Mouse (Mus musculus) embryonic facial prominence, embryonic 14.5 days (tissue): ENCODE results near the gene Cxcl5. TPM values are rescaled to one million over a fixed set of nuclear protein-coding genes. Genes with fewer than 3 reads are reported as not detected.
"Not testable (repeated sequence)": the region's sequence is repeated elsewhere in the genome, so short reads cannot be mapped to it uniquely, and the experiment has no call there.

Experiments used
- ATAC-seq: fragments of 200-750 bp; cut with Nextera tagmentation; 2 replicates; pipeline ENCODE4 v1.8.0; 2017; ENCODE audit warnings: low read depth, moderate number of reproducible peaks, moderate TSS enrichment
- DNase-seq: peaks from one replicate; pipeline ENCODE4 v3.0.0-alpha.2; 2015; ENCODE audit warnings: low spot score
- H3K27ac ChIP-seq: fragments of 300-500 bp; sonication (generic); replicated peaks from 2 replicates; pipeline ENCODE4 v1.5.1; 2014; ENCODE audit warnings: low read depth, mild to moderate bottlenecking, low read length, moderate library complexity
- H3K27me3 ChIP-seq: fragments of 300-500 bp; sonication (generic); replicated peaks from 2 replicates; pipeline ENCODE4 v1.6.1; 2014; ENCODE audit warnings: low read length; ENCODE audit not compliant: control insufficient read depth, insufficient read depth
- H3K36me3 ChIP-seq: fragments of 300-500 bp; sonication (generic); 2 replicates; pipeline ENCODE4 v1.6.1; 2014; ENCODE audit warnings: low read length, mixed read lengths; ENCODE audit not compliant: control insufficient read depth, insufficient read depth
- H3K4me1 ChIP-seq: fragments of 300-500 bp; sonication (generic); 2 replicates; pipeline ENCODE4 v1.6.1; 2014; ENCODE audit warnings: antibody characterized with exemption, low read length; ENCODE audit not compliant: control insufficient read depth, insufficient read depth
- H3K4me2 ChIP-seq: fragments of 300-500 bp; sonication (generic); 2 replicates; pipeline ENCODE4 v1.6.1; 2014; ENCODE audit warnings: low read depth, mild to moderate bottlenecking, low read length, moderate library complexity, mixed read lengths
- H3K4me3 ChIP-seq: fragments of 300-500 bp; sonication (generic); 2 replicates; pipeline ENCODE4 v1.5.1; 2014; ENCODE audit warnings: low read depth, mild to moderate bottlenecking, low read length
- H3K9ac ChIP-seq: fragments of 300-500 bp; sonication (generic); 2 replicates; pipeline ENCODE4 v1.6.1; 2014; ENCODE audit warnings: low read depth, mild to moderate bottlenecking, low read length, moderate library complexity, mixed read lengths
- H3K9me3 ChIP-seq: fragments of 300-500 bp; sonication (generic); 2 replicates; pipeline ENCODE4 v1.6.1; 2016; ENCODE audit warnings: low read length; ENCODE audit not compliant: control insufficient read depth
- WGBS: fragments of 180-500 bp; shearing (Covaris S2); extraction: QIAGEN DNeasy Blood & Tissue Kit; methylation state at CpG from one replicate; pipeline ENCODE4 v1.1.7; 2014; 5-methylcytosine and 5-hydroxymethylcytosine counted together
- microRNA-seq: library from miRNA; unstranded; fragments of <30 nt; microRNA quantifications from one replicate; pipeline ENCODE4, GENCODE M21; 2016; ENCODE audit warnings: borderline number of aligned reads
- polyA plus RNA-seq: library from polyadenylated mRNA; unstranded; fragments of >200 nt; fragmentation: Nextera tagmentation; extraction: Ambion mirVana; gene quantifications from 2 replicates; pipeline ENCODE4 v1.2.1, GENCODE M21; 2014

The Cxcl5 gene
- polyA plus RNA-seq, 1 experiment from 2014 or later, result 2.0 TPM

- no peak for DNase-seq
- 48% methylated on average over 8 of the region's 8 CpGs for WGBS
- no peaks in the 10 kb centered on the region for H3K9me3 ChIP-seq
- no peak overlapping the region for H3K4me2 ChIP-seq
- H3K36me3 ChIP-seq, result no peaks in the 10 kb centered on the region
- H3K27me3 ChIP-seq, result no peaks in the 10 kb centered on the region
- no peaks in the 10 kb centered on the region; the same call in 1 of the 2 replicates for H3K4me1 ChIP-seq
- H3K9ac ChIP-seq, result no peak overlapping the region
- ATAC-seq, result no peak
- no peak overlapping the region for H3K4me3 ChIP-seq
- no peak overlapping the region for H3K27ac ChIP-seq
These were observed 30.9 kb downstream of the Cxcl5 start for GRCm38 (mm10) chr5:90790074-90790502.

GRCm38 (mm10) chr5:90794195-90794625 lies 35.0 kb downstream of the Cxcl5 start, which contains the start of gene Cxcl15:
Gene Cxcl15, plus strand, starts transcription at chr5:90794534.
- no peak for DNase-seq
- WGBS, result 61% methylated on average over 5 of the region's 5 CpGs
- Histone ChIP-seq H3K9ac (no peak within 1 kb of the TSS), H3K4me1 (no peaks in the 10 kb centered on the region; the same call in 1 of the 2 replicates), H3K9me3 (no peaks in the 10 kb centered on the region), H3K4me3 (no peak within 1 kb of the TSS), H3K27ac (no peak within 1 kb of the TSS), H3K27me3 (no peaks in the 10 kb centered on the region), H3K36me3 (no peaks in the 10 kb centered on the region), H3K4me2 (no peak within 1 kb of the TSS)
- no peak for ATAC-seq

GRCm38 (mm10) chr5:90795392-90795791 lies 36.2 kb downstream of the Cxcl5 start:
- H3K4me1 ChIP-seq, H3K9ac ChIP-seq, H3K27me3 ChIP-seq, ATAC-seq, H3K4me3 ChIP-seq, H3K27ac ChIP-seq, DNase-seq, H3K4me2 ChIP-seq, H3K9me3 ChIP-seq, H3K36me3 ChIP-seq: not testable (repeated sequence)
- 83% methylated on average over 2 of the region's 2 CpGs for WGBS

DNA sequence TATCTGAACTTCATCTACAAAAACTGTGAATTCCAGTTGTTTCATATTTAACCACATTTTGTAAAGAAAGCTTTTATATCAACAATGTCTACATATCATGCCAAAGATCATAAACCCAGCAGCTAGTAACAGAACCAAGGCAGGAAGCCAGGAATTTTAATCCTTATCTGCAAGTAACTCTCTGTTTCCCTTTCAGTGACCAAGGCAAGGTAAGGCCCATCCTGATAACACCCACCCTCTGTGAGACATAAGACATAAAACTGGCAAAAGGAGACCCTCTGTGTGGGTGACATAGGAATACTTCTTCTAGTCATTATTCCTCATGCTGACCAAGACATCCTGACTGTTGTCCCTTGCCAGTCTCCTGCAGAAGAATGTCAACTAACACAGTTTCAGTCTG lies 45.4 kb downstream of the Cxcl5 start:
- H3K36me3 ChIP-seq, result no peaks in the 10 kb centered on the region
- H3K4me1 ChIP-seq, result no peaks in the 10 kb centered on the region
- ATAC-seq, result no peak
- no peak overlapping the region for H3K4me2 ChIP-seq
- peak; percentile 26 for DNase-seq
- no peaks in the 10 kb centered on the region for H3K27me3 ChIP-seq
- no peak overlapping the region for H3K4me3 ChIP-seq
- no peaks in the 10 kb centered on the region for H3K9me3 ChIP-seq
- no peak overlapping the region for H3K27ac ChIP-seq
- H3K9ac ChIP-seq, result no peak overlapping the region

GRCm38 (mm10) chr5:90806050-90806449 lies 46.9 kb downstream of the Cxcl5 start:
- ATAC-seq, result no peak
- Histone ChIP-seq H3K9ac (no peak overlapping the region), H3K27ac (no peak overlapping the region), H3K4me2 (no peak overlapping the region), H3K27me3 (no peaks in the 10 kb centered on the region), H3K36me3 (no peaks in the 10 kb centered on the region), H3K4me1 (no peaks in the 10 kb centered on the region), H3K9me3 (no peaks in the 10 kb centered on the region), H3K4me3 (no peak overlapping the region)
- DNase-seq, result peak; percentile 64

GRCm38 (mm10) chr5:90807176-90807950 lies 48.2 kb downstream of the Cxcl5 start:
- H3K9ac ChIP-seq, result no peak overlapping the region
- no peaks in the 10 kb centered on the region for H3K9me3 ChIP-seq
- no peak overlapping the region for H3K4me2 ChIP-seq
- ATAC-seq (no peak), DNase-seq (peak; percentile 73)
- H3K36me3 ChIP-seq, result no peaks in the 10 kb centered on the region
- H3K4me3 ChIP-seq, result no peak overlapping the region
- 58% methylated on average over 3 of the region's 3 CpGs for WGBS
- H3K27ac ChIP-seq, result no peak overlapping the region; the same call in 1 of the 2 replicates
- H3K4me1 ChIP-seq, result no peaks in the 10 kb centered on the region
- no peaks in the 10 kb centered on the region for H3K27me3 ChIP-seq

Small RNA genes lying within 50 kb of the gene (microRNA-seq; reads per million reads assigned to microRNA genes)
- gene Gm24322, result not detected

Other genes starting within 250 kb of the Cxcl5 start
- gene Afm, start 240.4 kb upstream of the Cxcl5 start, polyA plus RNA-seq, result not detected in 2 replicates
- gene 5830473C10Rik, start 198.3 kb upstream of the Cxcl5 start, polyA plus RNA-seq, result 0.10 TPM in 1 of 2 replicates, not detected in the other
- 2.0 and 2.1 TPM in 2 replicates for gene Rassf6, start 118.7 kb upstream of the Cxcl5 start, polyA plus RNA-seq
- gene Ppbp, start 9.2 kb downstream of the Cxcl5 start, polyA plus RNA-seq, result 1.8 and 3.6 TPM in 2 replicates
- 94.9 and 125 TPM in 2 replicates for gene Pf4, start 13.1 kb downstream of the Cxcl5 start, polyA plus RNA-seq
- gene Cxcl3, start 26.7 kb downstream of the Cxcl5 start, polyA plus RNA-seq, result 0.17 TPM in 1 of 2 replicates, not detected in the other
- gene Cxcl15, start 35.2 kb downstream of the Cxcl5 start, polyA plus RNA-seq, result 0.07 and 0.18 TPM in 2 replicates
- gene Cxcl1, start 131.9 kb downstream of the Cxcl5 start, polyA plus RNA-seq, result 1.3 TPM in 2 replicates
- gene Cxcl2, start 144.5 kb downstream of the Cxcl5 start, polyA plus RNA-seq, result 0.18 TPM in 1 of 2 replicates, not detected in the other
- 43.1 and 47.7 TPM in 2 replicates for gene Mthfd2l, start 171.8 kb downstream of the Cxcl5 start, polyA plus RNA-seq